Mouse (Mus musculus): ENCODE data around the gene Jade1.

GRCm38 (mm10) chr3:41577240-41577639, 21.7 kb downstream of the Jade1 start:
- TF ChIP-seq CTCF (IDR thresholded peaks at IDR 0.05; ENCODE audit: low read depth): no peak
- no peak for TF ChIP-seq EP300 (optimal IDR thresholded peaks at IDR 0.05)

All from stomach, postnatal 0 days (tissue).